Mouse (Mus musculus): ENCODE results near the gene Myo16. TPM values are rescaled to one million over a fixed set of nuclear protein-coding genes. Genes with fewer than 3 reads are reported as not detected.

The Myo16 gene
- total RNA-seq, 2 experiments from 2014 or later, result 31.3 to 39.1 TPM

DNA sequence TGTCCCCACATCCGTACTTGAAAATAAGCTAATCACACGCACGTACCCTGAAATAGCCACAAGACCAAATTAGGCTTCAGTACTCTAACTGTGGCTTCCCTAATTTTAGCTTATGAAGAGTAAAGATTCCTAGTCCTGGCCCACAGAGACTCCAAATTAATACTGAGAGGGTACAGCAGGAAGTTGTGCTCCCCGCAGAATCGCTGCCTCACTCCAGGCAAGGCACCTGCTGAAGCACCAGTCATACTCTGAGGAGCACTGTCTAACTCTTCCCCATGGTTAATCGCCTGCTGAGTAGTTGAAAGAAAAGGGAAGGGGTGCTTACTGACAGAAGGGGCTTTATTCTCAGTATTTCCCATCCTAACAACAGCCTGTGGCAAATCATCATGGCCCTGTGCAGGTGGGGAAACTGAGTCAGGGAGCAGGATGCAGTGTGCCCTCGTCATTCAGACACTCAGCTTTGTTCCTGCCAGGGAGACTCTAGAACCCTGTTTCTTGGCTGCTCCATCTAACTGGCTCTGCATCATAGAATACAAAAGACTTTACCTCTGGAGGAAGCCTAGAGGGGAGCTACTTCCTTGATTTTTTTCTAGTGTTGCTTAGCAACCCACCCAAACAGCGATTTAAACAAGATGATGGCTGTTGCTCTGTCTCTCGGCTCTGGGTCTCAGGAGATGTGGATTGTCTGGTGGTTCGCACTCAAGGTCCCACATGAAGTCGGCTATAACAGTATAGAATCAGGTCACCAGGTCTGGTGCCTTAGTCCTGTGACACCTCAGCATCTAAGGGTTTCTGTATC is 411.7 kb downstream of the Myo16 start:
- intact Hi-C loops (cut with DNase I), result loop anchor here (5.0 kb wide), 1 partner anchor 98 kb away; no protein-coding TSS in a partner anchor
- no peak for DNase-seq (ENCODE audit: low spot score in 2 of 2)

GRCm38 (mm10) chr8:10568448-10568847 is 414.7 kb downstream of the Myo16 start:
- no peak for DNase-seq (ENCODE audit: low spot score in 2 of 2)
- intact Hi-C loops (cut with DNase I), result loop anchor here (5.0 kb wide), 1 partner anchor 101 kb away; no protein-coding TSS in a partner anchor

DNA sequence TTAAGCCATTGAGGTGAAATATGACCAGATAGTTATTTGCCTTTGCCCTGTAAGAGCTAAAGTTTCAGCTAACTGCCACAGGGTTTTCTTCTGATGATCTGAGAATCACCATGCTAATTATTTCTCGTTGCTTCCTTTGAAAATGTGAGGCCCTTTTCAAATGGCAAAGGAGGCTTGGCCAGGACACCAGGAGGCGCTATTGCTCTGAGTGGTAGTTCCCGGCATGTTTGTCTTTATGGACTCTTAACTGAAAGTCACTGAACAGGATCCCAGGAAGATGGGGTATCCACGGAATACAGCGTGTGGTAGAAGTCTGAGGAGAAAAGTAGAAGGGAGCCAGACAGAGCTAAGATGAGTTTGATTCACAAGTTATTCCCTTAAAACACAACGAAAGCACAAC is 420.4 kb downstream of the Myo16 start:
- peak; percentile 59 to 68 for DNase-seq (ENCODE audit: low spot score in 2 of 2)
- intact Hi-C loops (cut with DNase I), result loop anchor here (2.0 to 5.0 kb wide), 3 partner anchors 441 to 613 kb away; no protein-coding TSS in a partner anchor

GRCm38 (mm10) chr8:10575244-10575643 is 421.5 kb downstream of the Myo16 start:
- DNase-seq (ENCODE audit: low spot score in 2 of 2), result no peak
- intact Hi-C loops (cut with DNase I), result loop anchor here (2.0 kb wide), 2 partner anchors 440 to 600 kb away; no protein-coding TSS in a partner anchor

DNA sequence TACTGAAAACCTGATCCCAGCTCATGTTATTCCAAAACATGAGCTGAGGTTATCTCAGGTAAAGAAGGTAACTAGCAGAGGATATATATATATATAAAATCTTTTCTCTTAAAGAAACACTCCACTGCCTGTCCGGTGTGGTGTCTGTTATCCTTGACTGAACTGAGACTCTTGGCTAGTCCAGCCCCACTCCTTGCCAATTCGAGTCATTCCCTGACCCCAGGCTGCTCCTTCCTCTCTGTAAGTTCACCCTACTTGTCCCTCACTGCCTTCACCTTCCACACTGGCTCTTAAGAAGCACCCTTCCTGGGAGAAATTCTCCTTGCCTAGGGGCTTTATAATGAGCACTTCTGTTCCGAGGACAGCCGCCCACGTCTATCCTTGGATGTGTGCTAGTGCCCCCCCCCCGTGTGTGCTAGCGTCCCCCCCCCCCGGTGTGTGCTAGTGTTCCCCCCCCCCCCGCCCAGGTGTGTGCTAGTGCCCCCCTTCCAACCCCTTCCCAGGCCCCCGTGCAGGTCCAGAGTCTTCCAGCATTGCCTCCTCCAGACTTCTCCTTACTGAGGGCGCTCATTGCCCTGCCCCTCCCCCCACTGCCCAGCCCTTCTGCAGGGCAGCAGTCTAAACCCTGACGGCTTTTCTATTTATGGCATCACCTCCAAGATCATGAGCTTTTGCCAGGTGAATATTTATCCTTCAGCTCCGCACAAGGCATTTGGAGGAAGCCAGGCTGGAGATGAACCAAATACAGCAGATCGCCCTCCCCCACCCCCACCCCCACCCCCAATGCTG is 433.4 kb downstream of the Myo16 start:
- intact Hi-C loops (cut with DNase I), result no loop called here
- no peak for DNase-seq (ENCODE audit: low spot score in 2 of 2)

DNA sequence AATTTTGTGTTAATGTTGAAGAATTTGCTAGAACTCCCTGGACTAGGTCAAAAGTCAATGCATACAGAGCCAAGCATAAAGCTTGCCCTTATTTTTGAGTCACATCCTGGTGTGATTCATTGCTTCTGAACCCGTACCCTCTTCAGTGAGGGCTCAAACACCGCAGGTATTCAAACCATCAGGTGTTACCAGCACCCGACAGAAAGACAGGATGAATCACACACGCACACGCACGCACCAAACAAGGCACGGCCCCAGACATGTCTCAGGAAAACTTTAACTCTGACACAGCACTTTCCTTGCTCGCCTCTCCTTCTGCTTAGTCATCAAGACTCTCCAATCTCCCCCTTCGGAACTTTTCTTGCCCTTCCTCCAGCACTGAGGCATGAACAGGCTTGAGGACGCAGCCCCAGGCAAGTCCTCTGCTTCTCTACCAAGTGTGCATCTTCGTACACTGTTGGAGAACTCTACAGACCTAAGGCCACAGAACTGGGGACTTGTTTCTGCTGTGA is 435.8 kb downstream of the Myo16 start:
- intact Hi-C loops (cut with DNase I), result no loop called here
- no peak for DNase-seq (ENCODE audit: low spot score in 2 of 2)

DNA sequence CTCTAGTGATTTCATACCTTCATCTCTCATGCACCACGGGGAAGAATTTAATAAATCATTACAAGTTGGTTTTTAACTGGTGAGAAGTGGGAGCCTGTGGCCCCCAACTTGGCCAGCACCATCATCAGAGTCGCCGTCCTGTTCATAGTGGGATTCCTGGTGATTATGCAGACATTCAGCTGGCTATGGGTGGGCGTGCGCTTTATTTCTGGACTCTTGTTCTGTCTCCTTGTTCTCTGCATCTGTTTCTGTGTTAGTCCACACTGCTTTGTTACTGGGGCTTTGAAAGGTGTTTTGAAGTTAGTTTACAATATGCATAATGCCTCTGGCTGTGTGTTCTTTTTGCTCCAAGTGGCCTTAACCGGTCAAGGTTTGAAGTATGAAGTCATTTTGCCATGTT is 439.2 kb downstream of the Myo16 start:
- DNase-seq (ENCODE audit: low spot score in 2 of 2), result no peak
- intact Hi-C loops (cut with DNase I), result no loop called here

GRCm38 (mm10) chr8:10596353-10596752 is 442.6 kb downstream of the Myo16 start:
- intact Hi-C loops (cut with DNase I), result no loop called here
- no peak for DNase-seq (ENCODE audit: low spot score in 2 of 2)

DNA sequence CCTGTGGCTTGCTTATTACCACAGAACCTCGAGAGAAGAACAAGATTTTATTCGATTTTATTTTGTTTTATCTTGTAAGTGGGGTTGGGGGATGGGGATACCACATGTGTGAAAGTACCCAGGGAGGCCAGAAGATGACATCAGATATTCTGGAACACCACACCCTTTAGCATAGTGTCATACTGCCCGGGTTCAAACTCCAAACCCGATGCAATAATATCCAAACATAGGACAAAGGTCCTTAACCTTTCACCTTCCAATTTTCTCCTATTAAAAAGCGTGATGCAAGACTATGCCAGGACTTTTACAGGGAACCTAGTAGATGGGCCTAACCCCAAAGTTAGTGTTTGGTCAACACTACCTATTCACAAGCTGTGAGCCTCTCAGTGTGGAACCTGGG is 443.9 kb downstream of the Myo16 start:
- DNase-seq (ENCODE audit: low spot score in 2 of 2), result no peak
- intact Hi-C loops (cut with DNase I), result no loop called here

DNA sequence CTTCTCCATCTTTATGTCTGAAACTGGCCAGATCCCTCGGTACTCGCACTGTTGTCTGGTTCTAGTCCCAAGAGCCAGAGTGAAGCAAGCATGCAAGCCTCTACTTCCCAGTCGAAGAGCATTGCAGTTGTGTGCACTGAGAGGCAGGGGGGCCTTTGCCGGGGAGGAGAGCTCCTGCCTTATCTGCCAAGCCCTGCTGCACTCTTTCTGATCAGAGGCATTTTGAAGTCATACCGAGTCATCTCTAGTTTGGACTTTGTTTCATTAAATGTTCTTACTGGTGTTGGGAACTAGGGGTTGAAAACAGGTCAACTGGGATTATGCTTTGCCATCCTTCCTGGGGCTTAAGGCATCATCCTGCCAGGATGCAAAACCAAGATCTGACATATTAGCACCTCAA is 445.2 kb downstream of the Myo16 start:
- intact Hi-C loops (cut with DNase I), result no loop called here
- DNase-seq (ENCODE audit: low spot score in 2 of 2), result no peak

- intact Hi-C loops (cut with DNase I), result no loop called here
- no peak for DNase-seq (ENCODE audit: low spot score in 2 of 2)
Observed at GRCm38 (mm10) chr8:10606028-10606815, 452.5 kb downstream of the Myo16 start.

DNA sequence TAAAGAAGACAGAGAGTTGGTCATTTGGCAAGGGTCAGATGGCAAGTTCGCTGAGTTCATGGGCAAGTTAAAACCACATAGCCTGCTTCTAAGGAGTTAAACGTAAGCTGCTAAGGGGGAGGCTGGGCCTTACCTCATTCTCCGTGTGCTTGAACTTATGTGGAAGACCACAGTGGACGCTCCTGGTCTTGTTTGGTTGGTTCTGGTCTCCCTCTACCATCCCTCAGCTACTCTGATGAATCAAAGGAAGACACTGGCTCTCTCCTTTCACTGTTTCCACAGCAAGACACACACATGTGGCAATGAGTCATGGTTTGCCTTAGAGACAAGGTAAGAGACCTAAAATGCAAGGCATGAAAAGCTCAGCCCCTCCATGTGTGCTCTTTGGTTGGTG is 453.1 kb downstream of the Myo16 start:
- DNase-seq (ENCODE audit: low spot score in 2 of 2), result no peak
- intact Hi-C loops (cut with DNase I), result no loop called here

GRCm38 (mm10) chr8:10611636-10612035 is 457.9 kb downstream of the Myo16 start:
- DNase-seq (ENCODE audit: low spot score in 2 of 2), result no peak
- intact Hi-C loops (cut with DNase I), result no loop called here

- DNase-seq (ENCODE audit: low spot score in 2 of 2), result no peak
- intact Hi-C loops (cut with DNase I), result no loop called here
Observed at GRCm38 (mm10) chr8:10613371-10613770, 459.7 kb downstream of the Myo16 start.

DNA sequence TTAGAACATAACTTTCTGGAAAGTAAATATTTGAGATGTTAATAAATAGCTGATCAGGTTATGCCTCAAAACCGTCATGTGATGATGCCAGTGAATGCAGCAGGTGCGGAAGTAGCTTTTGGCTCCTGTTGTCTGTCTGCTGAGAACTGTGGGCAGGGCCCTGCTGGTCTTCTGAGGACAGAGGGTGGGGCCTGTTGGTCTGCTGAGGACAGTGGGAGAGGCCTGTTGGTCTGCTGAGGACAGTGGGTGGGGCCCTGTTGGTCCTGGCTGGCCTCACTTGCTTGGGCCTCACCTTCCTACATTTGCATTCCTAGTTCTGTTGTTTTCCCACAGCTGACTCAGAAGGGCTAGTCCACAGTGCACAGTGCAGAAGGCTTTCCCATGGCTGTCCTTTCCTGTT is 466.0 kb downstream of the Myo16 start:
- intact Hi-C loops (cut with DNase I), result no loop called here
- DNase-seq (ENCODE audit: low spot score in 2 of 2), result no peak

GRCm38 (mm10) chr8:10625262-10625661 is 471.6 kb downstream of the Myo16 start:
- intact Hi-C loops (cut with DNase I), result no loop called here
- DNase-seq (ENCODE audit: low spot score in 2 of 2), result no peak

- no peak for DNase-seq (ENCODE audit: low spot score in 2 of 2)
- intact Hi-C loops (cut with DNase I), result no loop called here
Observed at GRCm38 (mm10) chr8:10628725-10629124, 475.0 kb downstream of the Myo16 start.

DNA sequence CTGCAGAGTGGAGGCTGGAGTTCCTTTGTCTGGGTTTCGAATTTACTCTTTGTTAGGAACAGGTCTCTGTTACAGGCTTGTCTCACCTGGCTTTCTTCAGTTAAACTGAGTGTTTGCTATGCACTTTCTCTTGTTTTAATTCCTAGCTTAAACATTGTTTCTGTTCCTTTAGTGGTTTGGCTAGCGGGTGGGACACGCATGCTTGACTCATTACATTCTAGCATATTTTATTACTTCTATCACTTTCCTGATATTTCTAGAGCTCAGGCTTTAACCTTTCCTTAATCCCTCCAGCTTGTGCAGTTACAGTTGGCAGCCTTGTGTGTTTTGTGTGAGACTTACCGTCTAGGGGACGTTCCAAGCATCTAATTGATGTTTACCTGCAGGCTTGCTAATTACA is 476.2 kb downstream of the Myo16 start:
- intact Hi-C loops (cut with DNase I), result no loop called here

GRCm38 (mm10) chr8:10631006-10631405 is 477.3 kb downstream of the Myo16 start:
- intact Hi-C loops (cut with DNase I), result no loop called here
- no peak for DNase-seq (ENCODE audit: low spot score in 2 of 2)

More for the DNA sequence above, 476.2 kb downstream of the Myo16 start:
- no peak for DNase-seq (ENCODE audit: low spot score in 2 of 2)

DNA sequence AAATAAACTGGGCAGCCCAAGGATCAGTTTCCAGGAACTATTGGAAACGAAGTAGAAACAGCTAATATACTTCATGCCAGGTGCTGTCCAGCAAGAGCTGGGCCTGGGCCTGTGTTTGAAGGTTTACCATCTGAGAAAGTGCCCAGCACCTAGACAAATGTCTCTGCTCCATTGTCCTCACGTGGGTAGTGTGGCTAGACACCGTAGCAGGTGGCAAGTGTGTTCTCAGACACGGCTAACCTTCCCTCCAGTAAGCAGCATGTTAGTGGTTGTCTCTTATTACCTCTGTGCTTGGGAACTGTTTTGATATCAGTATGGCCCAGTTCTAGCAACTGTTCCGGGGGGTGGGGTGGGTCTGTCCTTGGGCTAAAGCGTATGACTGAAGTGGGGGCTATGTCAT is 478.9 kb downstream of the Myo16 start:
- no peak for DNase-seq (ENCODE audit: low spot score in 2 of 2)
- intact Hi-C loops (cut with DNase I), result no loop called here
